Mouse (Mus musculus): ENCODE measurements at regions not wholly inside any gene's neighbourhood (a gene's known extent, or its start where the extent isn't known, plus 50 kb on each side); places are given as distances from the start of the nearest gene placed in this dataset.

DNA sequence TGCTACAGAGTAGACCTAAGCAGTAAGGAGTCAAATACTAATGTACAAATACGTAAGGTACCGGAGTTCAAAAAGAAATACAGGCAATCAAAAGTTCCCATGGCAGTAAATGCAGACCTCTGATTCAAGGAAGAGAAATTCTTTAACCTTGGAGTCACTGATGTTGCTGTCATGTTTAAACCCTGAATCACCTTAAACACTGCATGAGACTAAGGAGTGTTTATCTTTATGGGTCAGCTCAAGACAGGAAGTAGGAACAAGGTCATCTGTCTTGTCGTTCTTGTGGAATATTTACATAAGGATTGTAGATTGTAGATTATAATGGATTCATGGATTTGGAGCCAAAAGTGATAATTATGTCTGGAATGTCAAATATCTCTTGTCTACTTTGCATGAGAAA lies 1708.7 kb upstream of the Slc10a2 start:
- DNase-seq (ENCODE audit: low read depth) = no peak

DNA sequence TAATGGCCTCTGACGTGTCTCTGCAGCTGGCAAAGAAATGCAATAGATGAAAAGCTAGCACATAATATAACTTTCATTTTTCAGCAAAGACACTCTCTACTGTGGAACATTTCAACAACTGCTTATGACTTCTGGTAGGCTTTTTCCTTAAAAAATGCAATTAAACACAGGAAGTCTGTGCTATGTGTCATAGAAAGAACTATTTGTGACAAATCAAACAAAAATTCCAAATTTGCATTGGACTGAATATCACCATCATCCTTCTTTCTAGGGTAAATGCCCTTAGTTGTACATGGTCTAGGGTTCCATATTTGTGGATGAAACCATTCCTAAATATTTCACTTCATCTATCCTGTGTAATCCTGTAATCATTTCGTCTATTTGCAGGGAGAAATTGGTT lies 1702.0 kb upstream of the Slc10a2 start:
- DNase-seq (ENCODE audit: low read depth) = no peak

DNA sequence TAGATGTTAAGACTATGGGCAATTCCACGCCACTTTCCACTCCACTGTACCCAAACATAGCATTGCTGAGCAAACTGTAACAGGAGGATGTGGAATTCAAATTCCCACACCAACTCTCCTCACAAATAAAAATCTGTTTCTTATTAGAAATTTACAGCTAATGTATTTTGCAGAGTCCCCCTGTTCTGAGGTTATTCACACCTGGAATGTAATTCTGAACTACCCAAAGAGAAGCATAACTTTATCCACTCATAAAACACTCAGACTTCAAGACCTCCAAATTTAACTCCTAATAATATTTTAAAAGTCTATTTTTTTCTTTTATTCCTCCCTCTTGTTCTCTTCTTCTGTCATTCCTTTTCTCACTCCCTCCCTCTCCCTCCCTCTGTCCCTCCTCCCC lies 1698.0 kb upstream of the Slc10a2 start:
- no peak for DNase-seq (ENCODE audit: low read depth)

DNA sequence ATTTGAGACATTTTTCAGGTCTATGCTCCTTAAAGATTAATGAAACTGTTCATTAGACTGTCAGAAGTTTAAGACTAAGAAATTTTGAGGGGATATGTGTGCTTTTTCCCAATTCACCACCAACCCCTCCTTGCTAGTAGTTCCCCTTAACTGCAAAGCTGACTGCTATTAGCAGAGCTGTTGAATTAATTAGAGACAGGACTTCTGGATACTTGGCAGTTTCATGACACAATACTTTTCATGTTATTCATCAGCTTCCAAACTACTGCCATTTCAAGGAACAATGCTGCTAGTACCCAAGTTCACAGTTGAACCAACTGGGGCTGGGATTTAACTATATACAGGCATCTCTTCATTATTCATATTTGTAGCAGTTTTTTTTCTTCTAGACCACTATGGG lies 1695.9 kb upstream of the Slc10a2 start:
- DNase-seq (ENCODE audit: low read depth) = no peak

DNA sequence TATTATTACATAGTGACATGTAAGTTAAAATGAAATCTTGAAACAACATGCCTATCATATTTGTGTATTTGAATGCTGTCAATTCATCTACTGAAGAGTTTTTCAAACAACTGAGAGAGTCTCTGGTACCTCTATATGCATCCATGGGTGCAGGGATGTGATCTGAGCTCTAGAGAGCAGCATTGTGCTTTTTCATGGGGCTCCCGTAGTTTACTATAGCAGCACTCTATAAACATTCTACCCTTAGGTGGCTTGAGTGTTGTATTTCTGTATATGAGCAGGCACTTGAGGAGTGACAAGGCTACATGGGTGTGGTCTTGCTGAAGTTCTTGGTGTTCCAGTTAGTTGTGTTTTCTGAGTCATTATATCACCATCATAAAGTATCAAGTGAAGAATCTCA lies 1683.9 kb upstream of the Slc10a2 start:
- DNase-seq (ENCODE audit: low read depth) = no peak

DNA sequence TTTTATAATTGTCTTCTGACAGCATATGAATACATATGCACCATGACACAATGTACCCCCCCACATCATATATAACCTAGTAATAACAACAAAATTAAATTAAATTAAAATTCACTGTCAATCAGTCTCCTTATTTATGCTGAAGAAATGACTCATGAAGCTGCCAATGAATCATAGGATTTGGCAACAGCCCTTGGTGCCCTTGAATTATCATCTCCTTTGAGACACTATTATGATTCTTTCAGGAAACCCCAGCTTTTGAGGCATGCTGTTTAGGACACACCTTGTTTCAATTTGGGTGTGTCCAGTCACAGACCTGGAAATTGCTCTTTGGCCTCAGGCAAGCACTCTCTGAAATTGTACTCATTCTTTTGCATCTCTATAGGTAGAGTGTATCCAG lies 1675.8 kb upstream of the Slc10a2 start:
- DNase-seq (ENCODE audit: low read depth) = no peak

DNA sequence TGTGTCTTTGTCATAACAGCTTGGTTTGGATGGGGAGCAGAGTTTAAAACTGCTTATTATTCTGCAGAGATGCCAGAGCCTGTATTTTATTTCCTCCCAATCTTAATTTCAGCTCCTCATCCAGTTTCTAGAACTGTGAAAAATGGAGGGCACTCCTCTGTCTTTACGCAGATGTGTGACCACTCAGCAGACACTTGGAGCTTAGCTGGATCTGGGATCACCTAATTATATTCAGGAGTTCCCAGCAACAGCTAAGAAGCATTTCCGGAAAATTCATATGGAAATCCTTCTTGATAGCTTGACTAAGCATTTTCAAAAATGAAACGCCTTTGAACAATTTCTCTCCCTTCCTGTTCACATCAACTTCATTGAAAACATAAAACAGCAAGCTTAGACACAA lies 1670.0 kb upstream of the Slc10a2 start:
- DNase-seq (ENCODE audit: low read depth) = no peak

DNA sequence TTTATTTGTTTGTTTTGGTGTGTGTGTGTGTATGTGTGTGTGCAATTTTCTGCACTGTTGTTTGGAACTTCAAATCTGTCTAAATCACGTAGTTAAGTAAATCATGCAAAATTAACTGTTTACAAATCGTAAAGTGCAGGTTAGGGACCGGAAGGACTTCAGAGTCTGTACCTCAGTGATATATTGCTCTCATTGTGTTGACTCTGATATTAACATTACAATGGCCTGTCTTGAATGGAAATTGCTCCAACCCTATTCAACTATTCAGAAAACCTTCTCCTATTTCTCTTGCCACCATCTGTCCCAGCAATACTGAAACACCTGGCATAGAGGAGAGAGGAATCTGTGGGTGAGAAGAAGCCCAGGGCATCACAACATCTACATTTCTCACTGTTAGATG lies 1624.4 kb upstream of the Slc10a2 start:
- no peak for DNase-seq (ENCODE audit: low read depth)

DNA sequence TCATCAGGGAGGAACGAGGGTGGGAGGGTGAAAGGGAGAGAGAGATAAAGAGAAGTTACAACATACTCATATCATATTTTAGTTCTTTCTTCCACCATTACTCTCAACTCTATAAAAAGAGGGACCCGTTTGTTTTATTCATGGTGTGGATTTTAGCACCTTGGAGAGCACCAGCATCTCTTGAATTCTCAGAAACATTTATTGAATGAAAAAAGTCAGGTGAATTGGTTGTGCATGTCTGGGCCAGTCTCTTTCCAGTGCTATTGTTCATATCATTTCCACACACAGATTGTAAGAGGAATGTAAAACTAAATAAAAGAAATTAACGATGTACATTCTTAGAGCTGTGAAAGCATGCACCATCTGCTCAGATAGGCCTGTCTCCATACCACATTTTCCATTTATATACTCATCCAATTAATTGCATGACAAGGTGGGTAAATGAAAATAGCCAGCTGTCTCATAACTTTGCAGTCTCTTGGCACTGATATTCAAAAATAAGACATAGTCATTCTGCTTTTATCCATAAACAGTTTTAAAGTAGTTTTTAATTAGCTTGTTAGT lies 1603.8 kb upstream of the Slc10a2 start:
- no peak for DNase-seq (ENCODE audit: low read depth)

DNA sequence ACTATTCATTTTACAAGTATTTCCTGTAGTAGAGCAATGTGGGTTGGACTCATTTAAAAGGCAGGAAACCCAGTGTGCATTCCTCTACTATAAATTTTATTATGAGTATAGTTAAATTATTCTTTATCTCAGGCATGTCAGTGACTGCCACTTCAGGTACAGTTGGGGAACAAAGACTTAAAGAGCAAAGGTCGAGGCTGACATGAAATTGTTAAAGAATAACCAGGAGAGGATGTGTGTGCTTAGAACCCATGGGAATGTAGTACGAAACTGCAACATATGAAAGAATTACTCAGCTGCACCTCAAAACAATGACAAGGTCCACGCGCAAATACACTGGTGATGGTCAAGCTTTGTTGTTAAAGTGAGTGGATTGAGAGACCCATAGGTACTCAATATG lies 1583.4 kb upstream of the Slc10a2 start:
- DNase-seq (ENCODE audit: low read depth) = no peak

DNA sequence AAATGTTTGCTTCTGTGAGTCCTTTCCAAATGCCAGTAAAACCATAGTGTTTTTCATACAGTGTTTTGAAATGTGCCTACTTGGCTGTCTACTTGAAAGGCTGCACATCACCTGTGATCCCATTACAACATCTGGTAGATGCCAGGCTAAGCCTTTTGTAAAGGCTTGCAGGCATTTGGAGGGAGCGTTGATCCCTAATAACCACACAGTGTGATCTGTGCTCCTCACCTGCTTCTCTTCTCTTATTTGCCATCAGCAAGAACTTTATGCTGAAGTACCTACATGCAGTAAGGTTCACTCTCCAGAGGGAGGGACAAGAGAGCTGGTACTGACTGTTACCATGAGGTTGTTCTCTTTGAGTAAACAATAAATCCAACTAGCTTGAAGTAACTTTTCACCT lies 1553.7 kb upstream of the Slc10a2 start:
- no peak for DNase-seq (ENCODE audit: low read depth)

DNA sequence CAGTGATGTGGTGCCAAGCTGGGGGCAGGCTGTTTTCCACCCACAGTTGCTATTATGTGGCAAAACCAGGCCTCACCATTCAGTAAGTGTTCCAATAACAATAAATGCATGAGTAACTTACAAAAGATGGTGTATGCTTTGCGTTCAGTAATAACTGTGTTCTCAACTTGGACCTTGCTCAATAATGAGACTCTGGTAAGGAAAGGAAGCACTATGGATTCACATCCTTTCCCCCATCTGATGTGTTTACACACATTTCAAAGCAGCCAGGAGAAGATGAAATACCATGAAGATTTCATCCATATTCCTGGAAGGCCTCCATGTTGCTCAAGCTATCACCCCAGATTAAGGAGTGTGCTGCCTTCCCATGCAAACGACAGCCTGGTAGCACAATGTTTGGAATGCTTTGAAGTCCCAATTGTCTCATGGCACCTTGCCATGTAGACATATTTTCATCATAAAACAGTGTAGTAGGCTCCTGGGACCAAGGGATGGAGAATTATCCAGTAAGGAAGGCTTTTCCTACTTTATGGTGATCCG lies 1552.4 kb upstream of the Slc10a2 start:
- DNase-seq (ENCODE audit: low read depth) = no peak

DNA sequence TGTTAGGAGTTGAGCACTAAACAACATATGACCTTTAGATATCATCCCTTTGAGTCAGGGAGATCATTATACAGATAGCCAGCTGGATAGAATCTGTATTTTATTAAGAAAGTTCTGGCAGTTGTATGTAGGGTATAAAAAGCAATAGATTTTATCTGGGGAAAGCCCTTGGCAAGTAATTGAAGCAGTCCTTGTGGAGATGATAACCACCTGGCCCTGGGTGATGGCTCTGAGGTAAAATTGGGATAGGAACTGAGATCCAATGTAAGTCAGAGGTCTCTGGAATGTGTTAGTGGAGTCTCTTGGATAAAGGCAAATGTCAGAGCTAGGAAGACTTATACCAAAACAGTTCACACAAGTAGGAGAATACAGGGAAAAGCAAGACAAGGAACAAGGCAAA lies 1547.0 kb upstream of the Slc10a2 start:
- DNase-seq (ENCODE audit: low read depth) = no peak

DNA sequence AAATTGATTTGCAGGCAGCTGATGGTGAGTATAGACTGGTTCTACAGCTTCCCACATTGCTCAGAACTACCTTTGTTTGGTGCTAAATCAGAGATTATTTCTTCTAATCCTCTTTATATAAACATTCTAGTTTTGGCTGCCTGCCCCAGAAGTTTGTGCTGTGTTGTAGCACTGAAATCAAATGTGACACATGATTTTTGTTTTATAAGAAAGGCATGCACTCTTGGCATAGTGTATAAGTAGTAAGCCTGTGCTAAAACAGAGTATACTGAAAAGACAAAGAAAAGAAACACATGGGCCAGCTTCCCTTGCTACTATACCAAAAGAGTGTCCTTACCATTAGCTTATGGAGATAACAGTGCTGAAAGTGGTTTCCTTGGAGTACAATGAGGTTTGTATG lies 1542.9 kb upstream of the Slc10a2 start:
- DNase-seq (ENCODE audit: low read depth) = no peak

DNA sequence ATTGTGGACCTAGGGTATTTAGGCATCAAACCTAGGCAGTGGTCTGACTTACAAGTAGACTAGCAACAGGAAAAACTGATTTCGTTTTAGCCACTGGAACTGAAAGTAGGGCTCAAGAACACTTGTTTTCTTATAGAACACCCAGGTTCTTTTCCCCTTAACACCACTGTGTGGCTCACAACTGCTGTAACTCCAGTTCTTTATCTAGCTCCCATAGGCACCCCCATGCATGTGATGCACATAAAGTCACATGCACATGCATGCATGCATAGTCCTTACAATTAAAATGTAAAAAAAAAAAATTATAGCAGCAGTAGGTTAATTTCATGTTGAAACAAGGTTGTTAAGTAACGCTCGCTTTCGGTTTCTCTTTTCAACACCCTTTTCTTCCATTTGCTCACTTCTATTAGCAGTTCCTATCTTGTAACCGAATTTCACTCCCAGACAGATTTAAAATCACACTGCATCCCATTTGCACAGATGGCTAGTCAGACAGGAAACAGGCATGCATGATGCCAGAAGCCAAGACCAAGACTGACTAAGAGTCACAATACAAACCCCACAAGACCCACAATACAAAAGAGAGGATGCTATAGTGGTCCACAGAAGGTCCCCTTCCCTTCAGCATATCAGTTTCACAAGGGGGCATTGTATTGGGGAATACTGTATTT lies 1540.3 kb upstream of the Slc10a2 start:
- DNase-seq (ENCODE audit: low read depth) = no peak

DNA sequence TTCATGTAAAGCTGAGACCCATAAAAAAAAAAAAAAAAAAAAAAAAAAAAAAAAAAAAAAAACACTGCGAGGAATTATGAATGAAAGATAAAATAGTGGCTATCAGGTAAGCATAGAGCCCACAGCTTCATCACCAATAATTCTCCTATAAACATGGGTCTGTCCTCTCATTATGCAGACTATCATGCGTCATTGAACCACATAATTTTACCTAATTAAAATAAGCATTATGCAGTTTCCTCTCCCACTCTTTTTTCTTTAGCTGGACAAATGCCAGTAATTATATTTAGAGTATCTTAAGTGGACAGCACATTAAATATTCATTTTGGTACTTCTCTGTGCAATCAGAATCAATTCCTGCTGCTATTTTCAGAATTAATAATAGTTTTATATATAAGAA lies 1539.2 kb upstream of the Slc10a2 start:
- DNase-seq (ENCODE audit: low read depth) = no peak

DNA sequence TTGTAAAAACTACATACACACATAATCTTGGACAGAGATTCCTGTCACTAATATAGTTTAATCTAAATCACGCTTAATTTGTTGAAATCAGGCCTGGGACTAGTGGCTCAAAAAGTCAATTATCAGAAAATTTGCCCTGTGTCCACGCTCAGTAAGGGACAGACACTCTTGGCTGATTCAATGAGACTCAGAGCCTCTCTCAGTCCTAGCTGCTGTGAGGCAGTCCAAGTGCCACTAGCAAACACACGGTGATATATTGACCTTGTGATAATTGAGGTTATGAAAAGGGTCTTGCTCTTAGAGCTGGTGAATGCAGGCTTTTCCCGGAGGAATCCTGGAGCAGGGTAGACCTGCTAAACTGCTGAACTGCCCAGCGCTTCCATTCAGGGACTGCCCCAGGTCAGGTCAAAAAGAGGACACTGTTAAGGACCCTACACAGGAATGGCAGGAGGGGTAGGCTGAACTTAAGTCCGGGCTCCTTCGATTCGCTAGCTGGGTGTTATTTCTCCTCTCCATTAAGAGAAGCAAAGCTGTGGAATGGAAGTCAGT lies 1521.9 kb upstream of the Slc10a2 start:
- DNase-seq (ENCODE audit: low read depth) = no peak

DNA sequence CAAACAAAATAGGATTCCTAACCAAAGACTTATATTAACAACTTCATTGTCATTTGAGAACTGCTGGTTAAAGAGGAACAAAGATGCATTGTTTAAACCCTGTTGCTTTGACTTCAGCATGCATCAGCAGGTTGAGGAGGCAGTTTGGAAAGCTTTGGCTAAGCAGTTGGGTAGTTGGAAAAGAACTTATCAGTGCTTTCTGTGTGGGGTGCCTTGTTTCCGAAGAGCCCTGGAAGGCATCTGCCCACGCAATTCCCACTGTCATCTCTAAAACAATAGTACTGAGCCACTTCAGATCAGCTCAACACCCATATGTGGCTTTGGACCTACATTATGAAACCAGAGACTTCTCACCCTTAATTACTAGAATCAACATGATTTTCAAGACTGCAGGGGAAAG lies 1503.7 kb upstream of the Slc10a2 start:
- DNase-seq (ENCODE audit: low read depth) = no peak

DNA sequence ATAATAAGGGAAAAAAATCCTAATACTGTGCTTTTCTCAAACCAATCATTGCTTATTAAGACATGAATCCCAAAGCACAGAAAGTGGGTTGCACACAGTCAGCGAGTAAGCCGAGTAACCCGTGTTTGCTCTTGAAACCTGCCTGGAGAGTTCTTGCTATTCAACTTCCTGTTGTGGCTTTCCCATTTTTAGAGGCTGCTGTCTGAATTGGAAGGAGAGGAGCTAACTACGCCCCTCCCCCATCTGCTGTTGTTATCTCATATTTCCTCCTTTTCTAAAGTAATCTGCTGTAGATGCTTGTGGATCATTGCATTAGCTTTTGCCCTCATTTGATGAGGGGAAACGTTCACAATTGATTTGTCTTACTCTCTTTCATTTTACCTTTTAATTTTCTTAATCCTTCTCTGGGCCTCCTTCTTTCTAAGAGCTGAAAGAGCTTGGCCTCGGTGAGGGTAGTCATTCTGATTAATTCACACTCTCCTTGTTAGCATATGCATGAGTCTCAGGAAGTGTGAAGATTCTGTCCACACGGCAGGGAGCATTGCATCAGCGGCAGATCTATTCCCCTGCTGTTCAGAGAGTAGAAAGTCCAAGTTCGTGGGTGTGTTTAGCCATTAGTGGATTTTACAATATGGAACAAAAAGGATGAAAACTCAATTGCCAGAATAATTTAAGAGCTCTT lies 1501.8 kb upstream of the Slc10a2 start:
- peak; percentile 8 for DNase-seq (ENCODE audit: low read depth)

DNA sequence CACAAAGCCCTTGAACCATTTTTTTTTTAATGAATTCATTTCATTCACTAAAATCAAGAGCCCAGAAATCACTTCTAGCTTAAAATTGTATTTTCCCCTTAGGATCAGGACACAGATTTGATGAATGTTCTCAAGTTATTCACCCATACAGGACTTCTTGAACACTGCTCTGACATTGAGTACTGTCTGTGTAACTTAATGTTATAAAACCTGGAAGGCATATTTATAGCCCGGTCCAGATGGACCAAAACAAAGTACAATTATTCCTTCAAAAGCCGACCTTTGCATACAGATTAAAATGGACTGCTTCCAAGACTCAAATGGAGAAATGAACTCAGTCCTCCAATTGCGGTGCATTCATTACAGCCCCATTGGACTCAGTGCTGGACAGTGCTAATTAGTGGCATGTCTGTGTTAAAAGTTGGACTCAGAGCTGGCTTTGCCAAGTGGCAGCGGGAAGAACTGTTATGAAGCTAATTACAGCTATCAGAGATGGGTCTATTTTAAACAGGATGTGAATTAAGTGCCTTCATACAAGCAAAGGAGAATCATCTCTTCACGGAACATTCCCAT lies 1499.2 kb upstream of the Slc10a2 start:
- DNase-seq (ENCODE audit: low read depth) = no peak

DNA sequence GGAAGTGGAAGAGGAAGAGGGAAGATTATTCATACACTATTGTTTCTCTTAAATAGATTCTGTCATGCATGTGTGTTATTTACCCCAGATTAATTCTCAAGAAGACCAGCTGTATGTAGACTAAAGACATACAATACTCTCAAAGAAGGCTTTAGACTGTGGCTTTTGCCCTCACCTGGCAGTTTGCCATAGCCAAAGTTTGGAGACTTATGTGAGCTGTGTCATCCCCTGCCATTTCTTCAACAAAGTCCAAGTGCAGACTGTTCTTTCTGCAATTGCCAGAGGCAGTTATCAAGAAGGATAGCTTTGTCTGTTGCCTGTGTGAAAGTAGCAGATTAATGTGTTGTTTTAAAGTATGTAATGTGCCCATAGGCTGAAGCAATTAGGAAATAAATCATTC lies 1485.0 kb upstream of the Slc10a2 start:
- no peak for DNase-seq (ENCODE audit: low read depth)

DNA sequence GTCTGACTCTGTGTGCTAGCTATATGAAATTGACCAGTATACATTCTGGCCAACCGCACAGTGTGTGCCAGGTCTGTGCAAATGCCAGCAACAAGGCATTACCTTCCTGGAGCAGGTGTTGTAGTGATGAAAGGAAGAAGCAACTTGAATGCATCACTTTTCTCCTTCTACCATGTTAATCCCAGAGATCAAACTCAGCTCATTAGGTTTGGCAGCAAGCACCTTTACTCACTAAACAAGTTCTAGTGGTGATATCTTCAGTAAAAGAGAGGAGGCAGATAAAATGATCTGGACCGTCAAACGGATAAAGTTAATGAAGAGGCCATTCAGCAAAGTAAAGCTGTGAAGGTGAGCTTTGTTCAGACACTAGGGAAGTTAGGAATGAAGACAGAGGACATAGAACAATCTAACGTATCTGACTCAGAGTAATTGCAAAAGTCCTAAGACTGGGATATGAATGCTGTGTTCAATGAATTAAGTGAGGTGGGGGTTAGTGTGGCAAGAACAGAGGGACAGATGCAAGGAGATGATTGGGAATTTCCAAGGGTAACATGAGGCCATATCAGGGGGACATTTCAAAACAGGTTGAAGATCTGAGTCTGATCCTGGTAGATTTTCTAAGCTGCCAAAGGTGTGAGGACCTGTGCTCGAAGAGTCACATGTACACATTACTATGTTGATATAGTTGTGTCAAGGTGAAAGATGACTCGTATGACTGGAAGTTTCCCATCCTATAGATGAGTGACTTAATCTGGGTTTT lies 1478.4 kb upstream of the Slc10a2 start:
- DNase-seq (ENCODE audit: low read depth) = no peak
